Mouse (Mus musculus) cortical plate, adult 2 months (tissue): ENCODE data around the gene Osm.

Experiments used
- CTCF ChIP-seq: fragments of 200-500 bp; IDR thresholded peaks from 2 replicates; pipeline ENCODE4 v1.5.1; 2011; ENCODE audit warnings: mild to moderate bottlenecking, control low read depth, low read length; ENCODE audit not compliant: insufficient read depth; ENCODE audit errors: extremely low read depth
- POLR2A ChIP-seq: fragments of 200-500 bp; IDR thresholded peaks from 2 replicates; pipeline ENCODE4 v1.6.1; 2011; ENCODE audit warnings: mild to moderate bottlenecking, low read length, control low read depth; ENCODE audit not compliant: insufficient read depth; ENCODE audit errors: extremely low read depth

- TF ChIP-seq CTCF, result no peak
- no peak for TF ChIP-seq POLR2A
Observed at GRCm38 (mm10) chr11:4267202-4267578, 31.0 kb downstream of the Osm start.
